Mouse (Mus musculus) hindbrain, postnatal 0 days (tissue): ENCODE data around the gene Nsun5. TPM values are rescaled to one million over a fixed set of nuclear protein-coding genes. Genes with fewer than 3 reads are reported as not detected.
"Not testable (repeated sequence)": the region's sequence is repeated elsewhere in the genome, so short reads cannot be mapped to it uniquely, and the experiment has no call there.

Source experiments
- ATAC-seq: fragments of 200-750 bp; cut with Nextera tagmentation; 2 replicates; pipeline ENCODE4 v1.8.0; 2017; ENCODE audit warnings: mild to moderate bottlenecking, moderate TSS enrichment, moderate library complexity
- DNase-seq: peaks from one replicate; pipeline ENCODE4 v3.0.0-alpha.2; 2015; ENCODE audit warnings: low spot score
- H3K27ac ChIP-seq: fragments of 300-500 bp; sonication (generic); 2 replicates; pipeline ENCODE4 v1.5.1; 2014; ENCODE audit warnings: mild to moderate bottlenecking
- H3K27me3 ChIP-seq: fragments of 300-500 bp; sonication (generic); 2 replicates; pipeline ENCODE4 v1.6.1; 2014; ENCODE audit warnings: low read length, mixed read lengths; ENCODE audit not compliant: insufficient read depth
- H3K36me3 ChIP-seq: fragments of 300-500 bp; sonication (generic); 2 replicates; pipeline ENCODE4 v1.6.1; 2014; ENCODE audit warnings: low read length, mixed read lengths; ENCODE audit not compliant: insufficient read depth
- H3K4me1 ChIP-seq: fragments of 300-500 bp; sonication (generic); 2 replicates; pipeline ENCODE4 v1.6.1; 2014; ENCODE audit warnings: antibody characterized with exemption, low read length, mixed read lengths; ENCODE audit not compliant: insufficient read depth
- H3K4me2 ChIP-seq: fragments of 300-500 bp; sonication (generic); 2 replicates; pipeline ENCODE4 v1.6.1; 2014; ENCODE audit warnings: low read depth, mild to moderate bottlenecking, low read length, moderate library complexity, mixed read lengths
- H3K4me3 ChIP-seq: fragments of 300-500 bp; sonication (generic); 2 replicates; pipeline ENCODE4 v1.5.1; 2014; ENCODE audit warnings: low read length
- H3K9ac ChIP-seq: fragments of 300-500 bp; sonication (generic); replicated peaks from 2 replicates; pipeline ENCODE4 v1.6.1; 2014; ENCODE audit warnings: mild to moderate bottlenecking, low read length, moderate library complexity, mixed read lengths
- H3K9me3 ChIP-seq: fragments of 300-500 bp; sonication (generic); 2 replicates; pipeline ENCODE4 v1.6.1; 2016; ENCODE audit warnings: low read length, mixed read lengths
- CTCF ChIP-seq: IDR thresholded peaks from 2 replicates; pipeline ENCODE4 v1.5.1; 2016; ENCODE audit warnings: antibody characterized with exemption, control low read depth, low read depth
- WGBS: fragments of 180-500 bp; shearing (Covaris S2); extraction: QIAGEN DNeasy Blood & Tissue Kit; methylation state at CpG from one replicate; pipeline ENCODE4 v1.1.7; 2014; 5-methylcytosine and 5-hydroxymethylcytosine counted together
- polyA plus RNA-seq: library from polyadenylated mRNA; unstranded; fragments of >200 nt; fragmentation: Nextera tagmentation; extraction: Ambion mirVana; gene quantifications from 2 replicates; pipeline ENCODE4 v1.2.1, GENCODE M21; 2015
- total RNA-seq: library from RNA; depleted of rRNA; stranded (reverse); fragments of >200 nt; gene quantifications from 2 replicates; pipeline ENCODE4 v1.2.3, GENCODE M21; 2014

The Nsun5 gene
- total and polyA plus RNA-seq, 2 experiments from 2014 or later, result 19.1 to 22.7 TPM

DNA sequence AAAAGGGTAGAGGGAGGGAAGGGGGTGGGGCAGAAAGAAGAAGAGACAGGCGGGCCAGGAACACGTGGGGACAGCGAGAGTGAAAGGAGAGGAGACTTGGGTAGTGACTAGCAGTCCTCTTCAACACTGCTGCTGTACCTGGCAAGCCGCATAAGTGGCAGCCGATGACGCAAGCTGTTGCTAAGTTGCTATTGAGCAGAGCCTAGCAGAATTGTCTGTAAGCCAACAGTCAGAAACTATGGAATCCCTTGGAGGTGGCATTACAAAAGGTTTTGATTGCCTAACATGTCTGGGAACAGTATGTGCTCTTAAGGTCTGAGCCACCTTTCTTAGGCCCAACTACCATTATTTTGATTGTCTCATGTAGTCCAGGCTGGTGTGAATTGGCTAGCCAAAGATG lies 1.4 kb upstream of the Nsun5 start:
- no peak for ATAC-seq
- Histone ChIP-seq H3K4me1 (peaks cover 6% of the 10 kb centered on the region; the same call in 1 of the 2 replicates), H3K9me3 (no peaks in the 10 kb centered on the region), H3K9ac (no peak overlapping the region), H3K27ac (no peak overlapping the region), H3K4me2 (no peak overlapping the region), H3K4me3 (no peak overlapping the region), H3K36me3 (peaks cover 9% of the 10 kb centered on the region; the same call in 1 of the 2 replicates), H3K27me3 (no peaks in the 10 kb centered on the region)
- WGBS, result 79% methylated on average over 6 of the region's 6 CpGs
- no peak for TF ChIP-seq CTCF
- DNase-seq, result no peak

DNA sequence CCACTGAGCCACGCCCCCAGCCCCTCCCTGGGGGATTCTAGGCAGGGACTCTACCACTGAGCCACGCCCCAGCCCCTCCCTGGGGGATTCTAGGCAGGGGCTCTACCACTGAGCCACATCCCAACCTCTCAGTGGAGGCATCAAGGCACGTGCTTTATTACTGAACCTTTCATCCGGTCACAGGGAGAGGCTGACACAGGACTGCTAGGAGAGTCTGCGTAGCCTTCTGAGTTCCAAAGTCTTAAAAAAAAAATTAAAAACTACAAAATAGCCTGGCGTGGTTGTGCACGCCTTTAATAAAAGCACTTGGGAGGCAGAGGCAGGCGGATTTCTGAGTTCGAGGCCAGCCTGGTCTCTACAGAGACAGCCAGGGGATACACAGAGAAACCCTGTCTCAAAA lies 557 bp upstream of the Nsun5 start:
- WGBS, result 60% methylated on average over 9 of the region's 9 CpGs
- H3K27me3 ChIP-seq, DNase-seq, H3K4me1 ChIP-seq, H3K9me3 ChIP-seq, ATAC-seq: not testable (repeated sequence)
- H3K27ac ChIP-seq, result peak overlapping the region; percentile 68; the same call in 1 of the 2 replicates
- peak overlapping the region; percentile 88 for H3K4me3 ChIP-seq
- peak overlapping the region; percentile 93 for H3K4me2 ChIP-seq
- H3K36me3 ChIP-seq, result peaks cover 17% of the 10 kb centered on the region; the same call in 1 of the 2 replicates
- H3K9ac ChIP-seq, result peak overlapping the region; percentile 84

DNA sequence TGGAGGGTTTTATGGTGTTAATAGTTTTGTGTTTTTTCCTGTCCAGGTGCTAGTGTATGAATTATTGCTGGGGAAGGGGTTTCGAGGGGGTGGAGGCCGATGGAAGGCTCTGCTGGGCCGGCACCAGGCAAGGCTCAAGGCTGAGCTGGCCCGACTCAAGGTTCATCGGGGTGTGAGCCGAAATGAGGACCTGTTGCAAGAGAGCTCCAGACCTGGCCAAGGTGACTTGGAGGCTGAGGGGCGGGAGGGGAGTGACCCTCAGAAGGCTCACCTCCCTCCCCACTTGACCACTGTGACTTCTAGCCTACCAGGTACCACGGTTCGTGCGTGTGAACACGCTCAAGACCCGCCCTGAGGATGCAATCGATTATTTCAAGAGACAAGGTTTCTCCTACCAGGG lies 1.4 kb downstream of the Nsun5 start:
- no peaks in the 10 kb centered on the region for H3K9me3 ChIP-seq
- no peak overlapping the region for H3K9ac ChIP-seq
- ATAC-seq, result no peak
- no peak overlapping the region for H3K27ac ChIP-seq
- H3K4me2 ChIP-seq, result no peak overlapping the region; the same call in 1 of the 2 replicates
- H3K4me3 ChIP-seq, result no peak overlapping the region
- no peak for TF ChIP-seq CTCF
- DNase-seq, result no peak
- no peaks in the 10 kb centered on the region for H3K27me3 ChIP-seq
- WGBS, result 98% methylated on average over 13 of the region's 13 CpGs
- H3K36me3 ChIP-seq, result peaks cover 37% of the 10 kb centered on the region
- peaks cover 6% of the 10 kb centered on the region; the same call in 1 of the 2 replicates for H3K4me1 ChIP-seq

DNA sequence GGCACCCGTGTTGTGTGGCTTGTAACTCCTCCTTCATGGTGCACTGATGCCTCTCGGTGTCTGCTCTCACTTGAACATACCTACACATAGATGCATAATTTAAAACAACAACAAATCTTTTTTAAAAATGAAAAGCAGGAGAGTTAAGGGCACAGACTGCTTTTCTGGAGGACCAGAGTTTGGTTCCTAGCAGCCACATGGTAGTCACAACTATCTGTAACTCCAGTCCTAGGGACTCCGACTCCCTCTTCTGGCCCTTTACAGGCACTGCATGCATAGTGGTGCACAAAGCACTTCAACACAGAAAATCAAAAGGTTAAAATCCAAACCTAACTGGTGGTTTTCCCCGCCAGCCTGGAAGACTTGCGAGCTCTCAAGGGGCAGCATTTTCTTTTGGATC lies 3.8 kb downstream of the Nsun5 start:
- 96% methylated on average over 5 of the region's 5 CpGs for WGBS
- Histone ChIP-seq H3K4me3 (no peak overlapping the region), H3K27me3 (no peaks in the 10 kb centered on the region), H3K9ac (no peak overlapping the region), H3K9me3 (no peaks in the 10 kb centered on the region), H3K27ac (no peak overlapping the region), H3K36me3 (peaks cover 54% of the 10 kb centered on the region), H3K4me1 (peaks cover 6% of the 10 kb centered on the region; the same call in 1 of the 2 replicates), H3K4me2 (no peak overlapping the region)
- ATAC-seq (no peak), DNase-seq (no peak)
- TF ChIP-seq CTCF, result peak; percentile 34

DNA sequence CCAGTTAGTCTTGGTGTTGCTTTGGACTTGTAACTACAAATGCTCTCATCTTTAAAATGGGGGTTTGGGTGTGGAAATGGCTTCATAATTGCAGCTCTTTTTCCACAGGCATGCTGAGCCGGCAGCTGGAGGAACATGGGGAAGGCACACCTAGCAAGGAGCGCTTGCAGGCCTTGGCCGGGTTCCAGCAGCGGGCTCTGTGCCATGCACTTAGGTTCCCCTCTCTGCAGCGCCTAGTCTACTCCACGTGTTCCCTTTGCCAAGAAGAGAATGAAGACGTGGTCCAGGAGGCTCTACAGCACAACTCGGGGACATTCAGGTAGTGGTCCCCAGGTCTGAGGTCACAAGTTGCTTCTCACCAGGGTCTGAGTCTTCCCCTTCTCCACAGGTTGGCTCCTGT lies 5.4 kb downstream of the Nsun5 start:
- no peak for TF ChIP-seq CTCF
- Histone ChIP-seq H3K4me2 (no peak overlapping the region), H3K36me3 (peaks cover 68% of the 10 kb centered on the region), H3K9ac (no peak overlapping the region), H3K27ac (no peak overlapping the region), H3K4me1 (peaks cover 6% of the 10 kb centered on the region; the same call in 1 of the 2 replicates), H3K9me3 (no peaks in the 10 kb centered on the region), H3K27me3 (no peaks in the 10 kb centered on the region), H3K4me3 (no peak overlapping the region)
- peak; percentile 50 for DNase-seq
- 48% methylated on average over 8 of the region's 8 CpGs for WGBS
- ATAC-seq, result no peak

DNA sequence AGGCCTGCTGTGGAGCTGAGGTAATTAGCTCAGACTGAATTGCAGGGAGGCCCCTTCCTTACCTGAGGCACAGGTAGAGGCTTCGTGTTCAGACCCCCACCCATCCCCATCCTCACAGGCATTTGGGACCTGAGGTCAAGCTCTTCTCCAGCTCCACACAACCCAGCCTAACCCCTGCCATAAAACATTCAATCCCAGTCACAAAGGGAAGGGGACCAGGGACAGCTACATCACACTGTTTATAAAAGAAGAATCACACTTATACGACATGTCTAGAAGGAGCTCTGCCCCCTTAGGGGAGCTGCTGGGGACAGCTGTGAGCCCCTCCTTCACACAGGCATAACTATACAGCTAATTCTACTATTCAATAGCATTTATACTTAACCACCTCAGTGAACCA lies 6.6 kb downstream of the Nsun5 start:
- no peak for DNase-seq
- H3K4me1 ChIP-seq, result no peaks in the 10 kb centered on the region
- H3K27ac ChIP-seq, result no peak overlapping the region
- peaks cover 79% of the 10 kb centered on the region for H3K36me3 ChIP-seq
- TF ChIP-seq CTCF, result no peak
- no peak overlapping the region for H3K4me2 ChIP-seq
- ATAC-seq, result no peak
- H3K4me3 ChIP-seq, result no peak overlapping the region
- no peak overlapping the region for H3K9ac ChIP-seq
- WGBS, result 66% methylated on average over 2 of the region's 2 CpGs
- H3K9me3 ChIP-seq, result no peaks in the 10 kb centered on the region
- no peaks in the 10 kb centered on the region for H3K27me3 ChIP-seq

DNA sequence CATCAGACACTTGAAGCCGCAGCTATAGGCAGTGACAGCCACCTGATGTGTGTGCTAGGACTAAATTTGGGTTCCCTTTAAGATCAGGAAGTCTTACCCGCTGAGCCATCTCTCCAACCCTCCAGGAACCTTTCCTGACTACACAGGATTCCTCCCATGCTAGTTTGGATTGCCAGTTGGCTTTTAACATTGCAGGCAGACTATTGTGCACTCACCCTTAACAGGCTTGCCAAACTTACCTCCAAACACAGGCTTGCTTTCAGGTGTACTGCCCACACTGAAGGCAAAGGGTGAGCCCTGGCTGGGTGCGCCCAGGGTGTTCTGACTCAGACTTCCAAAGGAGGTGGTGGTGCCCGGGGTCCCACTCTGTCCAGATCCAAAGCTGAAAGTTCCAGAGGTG lies 10.9 kb downstream of the Nsun5 start:
- ATAC-seq (no peak), DNase-seq (no peak)
- H3K9ac ChIP-seq, result no peak overlapping the region
- no peak overlapping the region for H3K4me2 ChIP-seq
- no peaks in the 10 kb centered on the region for H3K4me1 ChIP-seq
- H3K36me3 ChIP-seq, result peaks cover 87% of the 10 kb centered on the region
- H3K9me3 ChIP-seq, result no peaks in the 10 kb centered on the region
- no peak overlapping the region for H3K4me3 ChIP-seq
- 93% methylated on average over 4 of the region's 4 CpGs for WGBS
- H3K27ac ChIP-seq, result no peak overlapping the region
- no peak for TF ChIP-seq CTCF
- H3K27me3 ChIP-seq, result no peaks in the 10 kb centered on the region
